Comparison of ENCODE assay signal across 9 mouse cellular contexts in genomic region chr9:62286967-62287632, GRCm38 (mm10). TPM values are rescaled to one million over a fixed set of nuclear protein-coding genes. Genes with fewer than 3 reads are reported as not detected.
DNase-seq lines count a peak whose midpoint lies in the region; ATAC-seq and TF ChIP-seq lines count a peak whose summit lies in the region.
"Had no signal": no experiment of that assay in that cellular context is flagged by ENCODE, and none has a peak within 500 bp of the region (broad histone marks: within the 10 kb centered on the region; RNA-seq: fewer than 3 reads in every experiment).

No protein-coding gene starts in this region.

- H3K4me2 ChIP-seq in liver, postnatal 0 days (ENCODE audit: low read depth, low read length), result no peak overlapping the region
- H3K4me2 ChIP-seq: hindbrain, embryonic 15.5 days had no signal

- H3K4me1 ChIP-seq in liver, postnatal 0 days (ENCODE audit: insufficient read depth), result no peaks in the 10 kb centered on the region
- H3K4me1 ChIP-seq: hindbrain, embryonic 15.5 days had no signal

- H3K27me3 ChIP-seq in liver, postnatal 0 days (ENCODE audit: insufficient read depth, low read length), result no peaks in the 10 kb centered on the region
- H3K27me3 ChIP-seq: hindbrain, embryonic 15.5 days had no signal

- no peak overlapping the region for H3K9ac ChIP-seq in liver, postnatal 0 days (replicated peaks)
- H3K9ac ChIP-seq: hindbrain, embryonic 15.5 days had no signal

- DNase-seq in spleen, adult 18-20 months, result peak; percentile 23 to 66
- no peak for DNase-seq in spleen, adult 12 weeks (ENCODE audit: low spot score)
- DNase-seq in adrenal gland, postnatal 10 days, result peak; percentile 84
- DNase-seq in embryo, embryonic 9.5 days (ENCODE audit: extremely low spot score), result peak; percentile 77
- DNase-seq in kidney, postnatal 10 days, result peak; percentile 86
- peak; percentile 79 for DNase-seq in liver, postnatal 0 days
- peak; percentile 78 for DNase-seq in right cerebral cortex, postnatal 14 days

- no peaks in the 10 kb centered on the region for H3K36me3 ChIP-seq in liver, postnatal 0 days (replicated peaks; ENCODE audit: insufficient read depth, low read length)
- H3K36me3 ChIP-seq: hindbrain, embryonic 15.5 days had no signal

- TF ChIP-seq EP300 in liver, postnatal 0 days (IDR thresholded peaks at IDR 0.05; ENCODE audit: low read depth), result no peak

- no peak overlapping the region for H3K27ac ChIP-seq in liver, postnatal 0 days (ENCODE audit: low read depth)
- H3K27ac ChIP-seq: hindbrain, embryonic 15.5 days had no signal

- H3K4me3 ChIP-seq in liver, postnatal 0 days (ENCODE audit: low read depth, low read length), result no peak overlapping the region
- H3K4me3 ChIP-seq: hindbrain, embryonic 15.5 days had no signal

- peak; percentile 87 for TF ChIP-seq CTCF in liver, postnatal 0 days (IDR thresholded peaks at IDR 0.05; ENCODE audit: low read depth)

- 54% methylated on average over 4 of the region's 4 CpGs for WGBS in liver, postnatal 0 days (ENCODE audit: insufficient replicate concordance)

- ATAC-seq in liver, postnatal 0 days, result no peak
- no peak for ATAC-seq in erythroblast, adult 5-6 weeks (replicated peaks; ENCODE audit: low FRiP score, poor library complexity, severe bottlenecking)

- no peaks in the 10 kb centered on the region for H3K9me3 ChIP-seq in liver, postnatal 0 days (ENCODE audit: low read length)
- H3K9me3 ChIP-seq: hindbrain, embryonic 15.5 days had no signal

RNA-seq across cellular contexts. Expression of gene Spesp1, which starts 5.1 kb away (rescaled TPM):
- total RNA-seq in adrenal gland, postnatal 10 days (2021), result not detected
- polyA plus RNA-seq in liver, postnatal 0 days (2015; fragmentation: Nextera tagmentation; extraction: Ambion mirVana), result not detected in 2 replicates
- total RNA-seq in erythroblast, adult 5-6 weeks (2015; ENCODE audit: low replicate concordance), result not detected in 2 replicates
- total RNA-seq in erythroblast, adult 5-6 weeks (2017; ENCODE audit: low replicate concordance), result not detected in 2 replicates
- polyA plus RNA-seq: hindbrain, embryonic 15.5 days had no signal

RNA-seq across cellular contexts. Expression of gene Anp32a, which starts 54.0 kb away (rescaled TPM):
- total RNA-seq in adrenal gland, postnatal 10 days (2021), result 100 to 1,000 TPM; 274 to 316 TPM
- polyA plus RNA-seq in liver, postnatal 0 days (2015; fragmentation: Nextera tagmentation; extraction: Ambion mirVana), result 54.5 and 60.4 TPM in 2 replicates
- total RNA-seq in erythroblast, adult 5-6 weeks (2015; ENCODE audit: low replicate concordance), result 71.1 and 137 TPM in 2 replicates
- 126 and 136 TPM in 2 replicates for total RNA-seq in erythroblast, adult 5-6 weeks (2017; ENCODE audit: low replicate concordance)
